Mouse (Mus musculus) stomach, postnatal 0 days (tissue): ENCODE results near the gene Btaf1.

Source experiments
- CTCF ChIP-seq: IDR thresholded peaks from 2 replicates; pipeline ENCODE4 v1.5.1; 2016; ENCODE audit warnings: antibody characterized with exemption, low read depth, mild to moderate bottlenecking, moderate library complexity
- EP300 ChIP-seq: optimal IDR thresholded peaks from 2 replicates; pipeline ENCODE3; 2016; ENCODE audit warnings: antibody characterized with exemption

GRCm38 (mm10) chr19:37048507-37048906, 122.6 kb downstream of the Btaf1 start:
- no peak for TF ChIP-seq CTCF
- TF ChIP-seq EP300 = no peak
